Mouse (Mus musculus): ENCODE measurements around the gene Ppp1r8. TPM values are rescaled to one million over a fixed set of nuclear protein-coding genes. Genes with fewer than 3 reads are reported as not detected.
A peak's percentile ranks its signal among the peaks of the same experiment; 100 is the strongest.
"Not testable (repeated sequence)": the region's sequence is repeated elsewhere in the genome, so short reads cannot be mapped to it uniquely, and the experiment has no call there.

Gene Ppp1r8
- polyA plus RNA-seq, 1 experiment from 2014 or later, result 48.5 TPM

DNA sequence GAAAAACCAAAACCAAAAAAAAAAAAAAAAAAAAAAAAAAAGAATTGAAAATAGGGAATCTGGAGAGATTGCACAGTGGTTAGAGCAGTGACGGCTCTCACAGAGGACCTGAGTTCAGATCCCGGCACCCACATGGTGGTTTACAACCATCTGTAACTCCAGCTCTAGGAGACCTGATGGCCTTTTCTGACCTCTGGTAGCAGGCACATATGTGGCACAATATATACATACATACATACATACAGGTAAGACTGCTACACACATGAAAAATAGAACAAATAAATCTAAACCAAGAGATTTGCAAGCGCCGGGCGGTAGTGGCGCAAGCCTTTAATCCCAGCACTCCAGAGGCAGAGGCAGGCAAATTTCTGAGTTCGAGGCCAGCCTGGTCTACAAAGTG, 39.1 kb downstream of the Ppp1r8 start:
- 99% methylated on average over 7 of the region's 7 CpGs for WGBS
- H3K4me2 ChIP-seq, result no peak overlapping the region
- no peaks in the 10 kb centered on the region for H3K9me3 ChIP-seq
- H3K27ac ChIP-seq, result no peak overlapping the region
- no peaks in the 10 kb centered on the region for H3K36me3 ChIP-seq
- no peak for ATAC-seq (ENCODE audit: low FRiP score)
- no peak overlapping the region for H3K4me3 ChIP-seq
- H3K27me3 ChIP-seq, result no peaks in the 10 kb centered on the region
- no peak overlapping the region for H3K9ac ChIP-seq
- H3K4me1 ChIP-seq (replicated peaks), result no peaks in the 10 kb centered on the region

DNA sequence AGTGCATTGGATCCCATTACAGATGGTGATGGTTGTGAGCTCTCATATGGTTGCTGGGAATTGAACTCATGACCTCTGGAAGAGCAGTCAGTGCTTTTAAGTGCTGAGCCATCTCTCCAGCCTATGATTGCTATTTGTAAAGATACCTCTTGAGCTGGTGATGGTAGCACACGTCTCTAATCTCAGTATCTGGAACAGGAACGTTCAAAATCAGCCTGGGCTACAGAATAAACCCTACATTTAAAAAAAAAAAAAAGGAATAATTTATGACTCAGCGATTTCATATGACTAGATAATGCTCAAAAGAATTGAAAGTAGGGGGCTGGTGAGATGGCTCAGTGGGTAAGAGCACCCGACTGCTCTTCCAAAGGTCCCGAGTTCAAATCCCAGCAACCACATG, 39.8 kb downstream of the Ppp1r8 start:
- Histone ChIP-seq H3K27ac (no peak overlapping the region), H3K27me3 (no peaks in the 10 kb centered on the region), H3K9ac (no peak overlapping the region), H3K36me3 (no peaks in the 10 kb centered on the region), H3K4me1 (replicated peaks) (no peaks in the 10 kb centered on the region), H3K4me2 (no peak overlapping the region), H3K9me3 (no peaks in the 10 kb centered on the region), H3K4me3 (no peak overlapping the region)
- ATAC-seq (ENCODE audit: low FRiP score), result no peak
- 94% methylated on average over 5 of the region's 5 CpGs for WGBS

DNA sequence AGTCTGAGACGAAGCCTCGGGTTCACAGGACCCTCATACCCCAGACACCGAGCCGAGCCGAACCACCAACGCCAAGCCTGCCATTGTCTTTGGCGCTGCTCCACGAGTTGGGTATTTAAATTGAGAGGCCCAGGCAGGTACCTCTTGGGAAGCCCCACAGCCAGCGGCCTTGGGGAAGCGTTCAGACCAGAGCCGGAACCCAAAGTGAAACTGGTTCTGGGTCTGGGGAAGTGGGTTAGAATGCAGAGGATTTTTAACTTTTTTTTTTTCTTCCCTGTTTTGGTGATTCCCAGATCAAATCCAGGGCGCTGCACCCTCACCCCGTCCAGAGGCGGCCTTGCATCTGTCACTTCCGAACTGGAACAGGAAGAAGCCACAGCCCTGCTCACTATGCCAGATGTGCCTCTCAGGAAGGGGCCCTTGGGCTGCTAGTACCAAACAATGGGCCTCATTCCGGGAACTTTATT, 40.8 kb downstream of the Ppp1r8 start:
- H3K27ac ChIP-seq, result no peak overlapping the region
- no peaks in the 10 kb centered on the region for H3K9me3 ChIP-seq
- no peaks in the 10 kb centered on the region for H3K4me1 ChIP-seq (replicated peaks)
- no peaks in the 10 kb centered on the region for H3K36me3 ChIP-seq
- ATAC-seq (ENCODE audit: low FRiP score), result no peak
- H3K4me3 ChIP-seq, result no peak overlapping the region
- H3K4me2 ChIP-seq, result no peak overlapping the region
- no peak overlapping the region for H3K9ac ChIP-seq
- WGBS, result 67% methylated on average over 16 of the region's 16 CpGs
- H3K27me3 ChIP-seq, result peaks cover 5% of the 10 kb centered on the region; the same call in 1 of the 2 replicates

DNA sequence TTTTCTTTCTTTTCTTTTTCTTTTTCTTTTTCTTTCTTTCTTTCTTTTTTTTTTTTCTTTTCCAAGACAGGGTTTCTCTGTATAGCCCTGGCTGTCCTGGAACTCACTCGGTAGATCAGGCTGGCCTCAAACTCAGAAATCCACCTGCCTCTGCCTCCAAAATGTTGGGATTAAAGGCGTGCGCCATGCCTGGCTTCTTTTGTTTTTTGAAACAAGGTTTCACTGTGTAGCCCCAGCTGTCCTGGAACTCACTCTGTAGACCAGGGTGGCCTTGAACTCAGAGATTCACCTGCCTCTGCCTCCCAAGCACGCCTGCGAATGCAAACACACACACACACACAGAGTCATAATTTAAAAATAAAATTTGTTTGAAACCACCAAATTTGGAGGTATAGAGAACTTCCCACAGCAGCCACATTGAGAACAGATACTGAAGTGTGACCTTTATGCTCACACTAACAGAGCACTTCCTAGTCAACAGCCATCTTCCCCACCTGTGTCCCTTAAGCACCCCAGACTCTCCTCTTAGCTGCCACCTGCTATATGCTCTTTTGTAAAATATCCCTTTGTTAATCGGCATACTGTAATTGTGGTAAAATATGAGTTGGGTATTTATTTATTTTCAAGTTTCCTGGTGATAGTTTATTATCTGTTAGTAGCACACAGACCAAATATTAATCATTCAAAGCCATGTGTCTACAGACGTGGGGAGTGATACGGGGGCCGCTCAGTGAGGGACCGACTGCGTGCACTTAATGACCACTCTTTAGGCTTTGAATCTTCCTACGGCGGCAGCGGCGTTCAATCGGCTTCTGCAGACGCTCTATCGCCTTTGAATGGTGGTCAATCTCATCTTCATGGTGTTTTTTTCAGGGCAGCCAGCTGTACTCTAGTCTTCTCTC, 41.5 kb downstream of the Ppp1r8 start:
- Histone ChIP-seq H3K4me3 (no peak overlapping the region), H3K4me2 (no peak overlapping the region), H3K9ac (no peak overlapping the region), H3K27me3 (peaks cover 9% of the 10 kb centered on the region; the same call in 1 of the 2 replicates), H3K4me1 (replicated peaks) (no peaks in the 10 kb centered on the region), H3K36me3 (no peaks in the 10 kb centered on the region), H3K27ac (no peak overlapping the region), H3K9me3 (no peaks in the 10 kb centered on the region)
- WGBS, result 88% methylated on average over 18 of the region's 18 CpGs
- ATAC-seq (ENCODE audit: low FRiP score), result no peak

DNA sequence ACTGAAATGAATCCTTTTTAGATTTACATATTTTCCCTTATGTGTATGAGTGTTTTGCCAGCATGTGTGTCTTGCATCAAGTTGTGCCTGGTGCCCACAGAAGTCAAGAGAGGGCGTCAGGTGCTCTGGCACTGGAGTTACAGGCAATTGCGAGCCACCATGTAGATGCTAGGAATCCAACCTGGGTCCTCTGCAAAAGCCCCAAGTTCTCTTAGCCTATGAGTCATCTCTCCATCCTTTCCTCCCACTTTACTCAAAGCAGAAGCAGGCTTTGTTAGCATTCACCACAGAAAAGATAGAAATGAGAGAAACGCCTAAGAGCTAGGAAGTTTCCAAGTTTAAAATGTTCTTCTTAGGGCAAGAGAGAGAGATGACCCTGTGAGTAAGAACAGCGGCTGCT, 43.1 kb downstream of the Ppp1r8 start:
- Histone ChIP-seq H3K27ac (no peak overlapping the region), H3K27me3 (peaks cover 25% of the 10 kb centered on the region), H3K36me3 (no peaks in the 10 kb centered on the region), H3K4me1 (replicated peaks) (peaks cover 6% of the 10 kb centered on the region), H3K4me2 (no peak overlapping the region), H3K4me3 (no peak overlapping the region), H3K9ac (no peak overlapping the region), H3K9me3 (no peaks in the 10 kb centered on the region)
- WGBS, result 87% methylated on average over 4 of the region's 4 CpGs
- ATAC-seq (ENCODE audit: low FRiP score), result no peak

DNA sequence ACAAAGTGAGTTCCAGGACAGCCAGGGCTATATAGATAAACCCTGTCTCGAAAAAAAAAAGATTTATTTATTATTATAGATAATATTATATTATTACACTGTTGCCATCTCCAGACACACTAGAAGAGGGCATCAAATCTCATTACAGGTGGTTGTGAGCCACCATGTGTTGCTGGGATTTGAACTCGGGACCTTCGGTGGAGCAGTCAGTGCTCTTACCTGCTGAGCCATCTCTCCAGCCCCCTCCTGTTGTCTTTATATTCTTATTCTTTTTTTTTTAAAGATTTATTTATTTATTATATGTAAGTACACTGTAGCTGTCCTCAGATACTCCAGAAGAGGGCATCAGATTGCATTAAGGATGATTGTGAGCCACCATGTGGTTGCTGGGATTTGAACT, 44.3 kb downstream of the Ppp1r8 start:
- H3K4me1 ChIP-seq (replicated peaks); H3K4me3 ChIP-seq; H3K4me2 ChIP-seq; ATAC-seq (ENCODE audit: low FRiP score); H3K36me3 ChIP-seq; H3K9me3 ChIP-seq; H3K9ac ChIP-seq; H3K27ac ChIP-seq: not testable (repeated sequence)
- WGBS, result 85% methylated on average over 3 of the region's 3 CpGs
- peaks cover 34% of the 10 kb centered on the region for H3K27me3 ChIP-seq

DNA sequence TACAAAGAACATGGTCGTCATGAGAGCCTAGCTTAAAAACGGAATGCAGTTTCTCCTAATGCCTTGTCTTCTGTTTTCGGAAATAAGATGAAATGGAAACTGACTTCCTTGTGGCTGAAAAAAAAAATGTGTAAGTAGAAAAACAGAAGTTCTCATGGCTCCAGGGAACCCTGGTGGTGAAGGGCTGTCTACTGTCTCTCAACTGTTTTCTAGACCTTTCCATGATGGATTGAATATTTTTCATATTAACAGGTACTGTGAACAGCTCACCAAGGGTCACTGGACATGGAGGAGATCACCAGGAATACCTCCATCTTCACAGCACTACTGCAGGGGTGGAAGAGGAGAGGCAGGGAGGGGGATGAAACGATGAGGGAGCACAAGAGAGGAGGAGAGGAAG, 44.9 kb downstream of the Ppp1r8 start:
- Histone ChIP-seq H3K4me2 (no peak overlapping the region), H3K36me3 (no peaks in the 10 kb centered on the region), H3K9me3 (no peaks in the 10 kb centered on the region), H3K27ac (no peak overlapping the region), H3K4me3 (no peak overlapping the region), H3K4me1 (replicated peaks) (peaks cover 6% of the 10 kb centered on the region), H3K9ac (no peak overlapping the region), H3K27me3 (peaks cover 34% of the 10 kb centered on the region)
- ATAC-seq (ENCODE audit: low FRiP score), result no peak
- 71% methylated on average over 4 of the region's 4 CpGs for WGBS

DNA sequence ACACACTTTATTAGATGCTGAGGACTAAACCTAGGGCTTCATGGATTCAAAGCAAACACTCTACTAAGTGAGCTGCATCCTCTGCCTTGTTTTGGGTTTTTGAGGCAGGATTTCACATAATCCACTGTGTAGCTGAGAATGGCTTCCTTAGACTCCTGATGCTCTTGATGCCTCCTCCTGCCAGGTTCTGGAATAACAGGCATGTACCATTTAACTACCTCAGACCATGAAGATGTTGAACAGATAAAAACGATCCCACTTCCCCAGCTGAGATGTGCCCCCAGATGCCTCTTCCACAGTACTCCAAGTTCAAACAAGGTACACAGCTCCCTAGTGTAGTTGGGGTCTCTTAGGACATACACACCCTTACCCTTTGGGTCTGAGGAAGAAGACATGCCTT, 45.5 kb downstream of the Ppp1r8 start:
- Histone ChIP-seq H3K4me3 (no peak overlapping the region), H3K4me1 (replicated peaks) (peaks cover 6% of the 10 kb centered on the region), H3K27ac (no peak overlapping the region), H3K4me2 (no peak overlapping the region), H3K9me3 (no peaks in the 10 kb centered on the region), H3K36me3 (no peaks in the 10 kb centered on the region), H3K9ac (no peak overlapping the region), H3K27me3 (peaks cover 34% of the 10 kb centered on the region)
- ATAC-seq (ENCODE audit: low FRiP score), result no peak
- WGBS, result 93% methylated on average over 1 of the region's 1 CpGs

DNA sequence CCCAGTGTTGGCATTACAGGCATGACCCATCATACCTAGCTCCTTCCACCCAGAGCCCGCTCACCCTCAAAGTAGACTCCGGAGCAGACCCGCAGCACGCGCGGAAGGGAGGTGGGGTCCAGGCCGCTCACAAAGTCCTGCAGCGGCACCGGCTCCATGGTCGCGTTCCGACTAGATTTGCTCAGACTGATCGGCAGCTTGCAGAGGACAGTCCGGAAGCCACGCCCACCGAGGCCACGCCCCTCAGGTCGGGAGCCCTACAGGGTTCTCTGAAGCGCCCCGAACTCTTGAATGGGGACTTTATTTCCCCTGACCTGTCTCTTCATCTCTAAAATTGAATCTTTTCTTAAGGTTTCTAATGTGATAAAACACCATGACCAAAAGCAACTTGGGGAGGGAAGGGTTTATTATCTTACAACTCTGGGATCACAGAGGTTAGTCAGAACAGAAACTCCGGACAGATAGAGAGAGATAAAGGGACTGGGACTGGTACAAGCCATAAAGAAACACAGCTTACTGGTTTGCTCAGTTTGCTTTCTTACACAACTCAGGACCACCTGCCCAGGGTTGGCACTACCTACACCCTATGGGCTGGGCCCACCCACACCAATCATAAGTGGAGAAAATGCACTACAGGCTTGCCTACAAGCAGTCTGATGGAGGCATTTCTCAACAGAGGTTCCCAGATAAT, 46.6 kb downstream of the Ppp1r8 start, which contains the start of gene Themis2:
Gene Themis2, minus strand, starts transcription at position 192 of the 691 bp plus-strand sequence.
- no peaks in the 10 kb centered on the region for H3K9me3 ChIP-seq
- WGBS, result 3% methylated on average over 21 of the region's 21 CpGs
- H3K9ac ChIP-seq, result peak within 1 kb of the TSS; percentile 46; the same call in 1 of the 2 replicates
- peaks cover 34% of the 10 kb centered on the region for H3K27me3 ChIP-seq
- peaks cover 6% of the 10 kb centered on the region for H3K4me1 ChIP-seq (replicated peaks)
- H3K27ac ChIP-seq, result no peak within 1 kb of the TSS
- no peaks in the 10 kb centered on the region for H3K36me3 ChIP-seq
- ATAC-seq (ENCODE audit: low FRiP score), result no peak
- peak within 1 kb of the TSS; percentile 23 for H3K4me3 ChIP-seq
- peak within 1 kb of the TSS; percentile 50 for H3K4me2 ChIP-seq

DNA sequence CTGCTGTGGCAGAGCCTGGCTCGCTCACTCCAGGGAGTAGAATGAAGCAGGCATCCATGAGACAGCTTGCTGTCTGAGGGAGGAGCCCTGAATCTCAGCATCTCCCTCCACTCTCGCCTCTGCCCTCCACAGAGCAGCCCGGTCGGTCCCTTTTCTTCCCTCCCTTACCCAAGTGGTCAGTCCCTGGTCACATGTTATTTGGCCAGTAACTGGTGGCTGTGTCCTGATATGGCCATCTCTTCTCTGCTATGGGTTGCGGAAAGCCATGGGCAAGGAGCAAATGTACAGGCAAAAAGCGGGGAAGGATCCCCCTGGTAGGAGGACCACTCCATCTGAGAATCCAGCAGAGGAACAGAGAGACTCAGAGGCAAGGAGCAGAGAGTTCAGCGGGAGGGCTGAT, 47.8 kb downstream of the Ppp1r8 start:
- Histone ChIP-seq H3K9me3 (no peaks in the 10 kb centered on the region), H3K9ac (no peak overlapping the region), H3K27ac (no peak overlapping the region), H3K36me3 (no peaks in the 10 kb centered on the region), H3K4me1 (replicated peaks) (peaks cover 6% of the 10 kb centered on the region), H3K4me2 (no peak overlapping the region), H3K4me3 (no peak overlapping the region), H3K27me3 (peaks cover 34% of the 10 kb centered on the region)
- no peak for ATAC-seq (ENCODE audit: low FRiP score)
- WGBS, result 49% methylated on average over 7 of the region's 7 CpGs

DNA sequence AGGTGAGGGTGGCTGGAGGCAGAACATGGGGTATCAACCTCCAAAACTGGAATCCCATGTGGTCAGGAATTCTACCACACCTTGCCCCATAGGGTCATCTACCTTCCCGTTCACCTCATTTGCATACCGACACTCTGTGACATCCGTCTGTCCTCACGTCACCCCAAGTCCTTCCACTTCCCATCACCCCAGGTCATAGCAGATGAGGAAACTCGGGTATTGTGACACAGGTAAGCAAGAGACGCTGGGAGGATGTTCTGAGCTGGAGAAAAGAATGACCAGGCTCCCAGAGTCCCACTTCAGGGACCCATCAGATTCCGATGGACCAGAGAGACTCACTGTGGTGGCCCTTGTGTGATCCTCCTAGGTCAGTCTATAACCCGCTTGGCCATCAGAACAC, 48.2 kb downstream of the Ppp1r8 start:
- Histone ChIP-seq H3K4me1 (replicated peaks) (peaks cover 6% of the 10 kb centered on the region), H3K36me3 (no peaks in the 10 kb centered on the region), H3K27me3 (peaks cover 34% of the 10 kb centered on the region), H3K27ac (no peak overlapping the region), H3K4me2 (no peak overlapping the region), H3K9me3 (no peaks in the 10 kb centered on the region), H3K4me3 (no peak overlapping the region), H3K9ac (no peak overlapping the region)
- no peak for ATAC-seq (ENCODE audit: low FRiP score)
- 71% methylated on average over 8 of the region's 8 CpGs for WGBS

DNA sequence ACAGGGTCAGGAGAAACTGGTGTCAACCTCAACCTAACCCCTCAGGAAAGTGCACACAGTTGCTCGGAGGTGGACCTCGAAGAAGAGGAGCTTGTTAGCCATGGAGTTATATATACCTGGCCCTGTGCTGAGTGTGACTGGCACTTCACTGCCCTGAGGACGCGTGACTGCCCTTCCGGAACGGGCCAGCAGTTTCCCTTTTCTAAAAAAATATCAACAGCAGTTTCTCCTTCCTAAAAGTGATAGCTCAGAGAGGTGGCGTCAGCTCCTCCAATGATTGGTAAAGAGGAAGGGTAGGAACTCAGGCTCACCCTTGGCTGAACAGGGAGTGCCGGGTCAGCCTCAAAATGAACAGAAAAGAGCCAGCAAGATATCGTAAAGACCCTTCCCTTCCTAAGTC, 48.9 kb downstream of the Ppp1r8 start:
- Histone ChIP-seq H3K9me3 (no peaks in the 10 kb centered on the region), H3K4me3 (no peak overlapping the region), H3K27ac (no peak overlapping the region), H3K4me1 (replicated peaks) (peaks cover 6% of the 10 kb centered on the region), H3K36me3 (no peaks in the 10 kb centered on the region), H3K27me3 (peaks cover 34% of the 10 kb centered on the region), H3K9ac (no peak overlapping the region), H3K4me2 (no peak overlapping the region)
- no peak for ATAC-seq (ENCODE audit: low FRiP score)
- WGBS, result 67% methylated on average over 9 of the region's 9 CpGs

All from hindbrain, embryonic 13.5 days (tissue).